Mouse (Mus musculus): ENCODE measurements at regions not wholly inside any gene's neighbourhood (a gene's known extent, or its start where the extent isn't known, plus 50 kb on each side); places are given as distances from the start of the nearest gene placed in this dataset.

DNA sequence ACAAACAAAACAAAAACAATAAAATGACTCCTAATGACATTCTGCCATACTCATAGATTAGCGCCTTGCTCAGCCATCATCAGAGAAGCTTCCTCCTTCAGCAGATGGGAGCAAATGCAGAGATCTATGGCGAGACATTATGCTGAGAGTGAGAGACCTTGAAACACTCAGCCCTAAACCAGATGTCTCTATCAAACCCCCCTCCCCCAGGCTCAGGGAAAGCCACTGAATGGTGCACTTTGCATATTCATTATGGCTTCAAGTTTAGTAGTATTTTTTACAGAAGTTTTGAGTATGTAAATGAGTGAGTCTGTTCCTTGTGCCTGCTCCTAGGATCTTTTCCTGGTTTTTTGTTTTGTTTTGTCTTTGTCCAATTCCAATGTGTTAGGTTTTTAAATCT, 73.9 kb upstream of the Dapk1 start:
- no peaks in the 10 kb centered on the region for H3K27me3 ChIP-seq
- H3K9me3 ChIP-seq = no peaks in the 10 kb centered on the region
- no peaks in the 10 kb centered on the region for H3K36me3 ChIP-seq
- no peak overlapping the region for H3K9ac ChIP-seq
- ATAC-seq (ENCODE audit: insufficient number of reproducible peaks, insufficient read depth, low FRiP score, low TSS enrichment, low read depth) = no peak
- 0 out of 2 replicates have a peak, but pooled peaks cover 1% of the 10 kb centered on the region for H3K4me1 ChIP-seq
- H3K4me2 ChIP-seq = no peak overlapping the region
- H3K4me3 ChIP-seq = no peak overlapping the region
- WGBS = 69% methylated on average over 2 of the region's 2 CpGs
- no peak overlapping the region for H3K27ac ChIP-seq

- H3K9me3 ChIP-seq = no peaks in the 10 kb centered on the region
- ATAC-seq (ENCODE audit: insufficient number of reproducible peaks, insufficient read depth, low FRiP score, low TSS enrichment, low read depth) = no peak
- H3K4me2 ChIP-seq = no peak overlapping the region
- no peaks in the 10 kb centered on the region for H3K36me3 ChIP-seq
- WGBS = 62% methylated on average over 1 of the region's 1 CpGs
- no peaks in the 10 kb centered on the region for H3K27me3 ChIP-seq
- H3K9ac ChIP-seq = no peak overlapping the region
- 0 out of 2 replicates have a peak, but pooled peaks cover 3% of the 10 kb centered on the region for H3K4me1 ChIP-seq
- H3K4me3 ChIP-seq = no peak overlapping the region
- no peak overlapping the region for H3K27ac ChIP-seq
These were observed 72.9 kb upstream of the Dapk1 start for GRCm38 (mm10) chr13:60528819-60529218.

DNA sequence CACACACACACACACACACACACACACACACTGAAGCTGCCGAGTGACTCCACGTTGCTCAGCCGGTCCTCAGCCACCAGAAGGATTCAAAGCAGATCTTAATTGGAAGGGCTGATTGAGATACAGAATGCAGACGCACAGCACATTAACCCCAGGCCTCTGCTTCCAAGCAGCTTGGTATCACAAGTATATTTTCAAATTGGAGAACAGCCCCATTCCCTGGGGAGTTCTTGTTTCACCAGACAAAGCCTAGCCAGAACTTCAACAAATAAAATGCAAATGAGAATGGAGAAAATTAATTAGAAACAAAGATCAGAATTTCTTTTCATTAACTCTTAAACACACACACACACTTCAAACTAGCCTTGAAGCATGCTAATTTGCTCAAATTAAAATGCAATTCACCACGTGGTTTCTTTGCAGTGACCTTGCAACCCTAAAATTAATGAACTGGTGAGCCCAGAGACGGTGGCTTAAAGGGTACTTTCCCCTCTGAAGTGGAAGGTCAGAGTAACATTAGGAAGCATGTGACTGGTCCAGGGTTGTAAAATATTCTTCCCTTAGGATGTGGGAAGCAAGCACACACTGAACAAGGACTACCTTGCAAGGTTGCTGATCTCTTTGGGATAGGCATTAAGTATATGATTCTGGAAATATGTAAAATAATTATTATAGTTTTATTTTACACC, 72.2 kb upstream of the Dapk1 start:
- Histone ChIP-seq H3K27ac (no peak overlapping the region), H3K4me3 (no peak overlapping the region), H3K9me3 (no peaks in the 10 kb centered on the region), H3K27me3 (no peaks in the 10 kb centered on the region), H3K4me1 (0 out of 2 replicates have a peak, but pooled peaks cover 3% of the 10 kb centered on the region), H3K36me3 (no peaks in the 10 kb centered on the region), H3K4me2 (no peak overlapping the region), H3K9ac (no peak overlapping the region)
- ATAC-seq (ENCODE audit: insufficient number of reproducible peaks, insufficient read depth, low FRiP score, low TSS enrichment, low read depth) = no peak
- 20% methylated on average over 6 of the region's 6 CpGs for WGBS

GRCm38 (mm10) chr13:60533871-60534427, 67.8 kb upstream of the Dapk1 start:
- WGBS = 75% methylated on average over 8 of the region's 8 CpGs
- Histone ChIP-seq H3K4me1 (0 out of 2 replicates have a peak, but pooled peaks cover 3% of the 10 kb centered on the region), H3K27ac (no peak overlapping the region), H3K27me3 (no peaks in the 10 kb centered on the region), H3K36me3 (no peaks in the 10 kb centered on the region), H3K9ac (no peak overlapping the region), H3K4me2 (no peak overlapping the region), H3K9me3 (no peaks in the 10 kb centered on the region; the same call in 1 of the 2 replicates), H3K4me3 (no peak overlapping the region)
- ATAC-seq (ENCODE audit: insufficient number of reproducible peaks, insufficient read depth, low FRiP score, low TSS enrichment, low read depth) = no peak

DNA sequence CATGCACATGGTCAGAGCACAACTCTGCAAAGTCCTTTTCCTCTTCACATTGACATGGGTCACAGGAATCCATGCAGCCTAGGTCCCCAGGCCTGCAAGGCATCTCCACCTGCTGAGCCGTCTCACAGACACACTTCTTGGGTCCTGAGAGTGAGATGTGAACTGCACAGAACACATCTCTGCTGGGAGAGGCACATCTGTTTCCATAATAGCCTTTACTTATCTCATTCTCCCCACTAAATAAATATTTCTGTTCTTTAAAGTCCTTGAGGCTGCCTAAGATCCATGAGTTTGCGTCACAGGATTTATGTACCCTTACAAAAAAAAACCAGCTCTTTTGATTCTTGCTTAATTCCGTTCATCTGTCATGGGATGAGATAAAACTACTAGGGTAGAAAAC, 67.2 kb upstream of the Dapk1 start:
- no peak overlapping the region for H3K9ac ChIP-seq
- ATAC-seq (ENCODE audit: insufficient number of reproducible peaks, insufficient read depth, low FRiP score, low TSS enrichment, low read depth) = no peak
- WGBS = 33% methylated on average over 3 of the region's 3 CpGs

GRCm38 (mm10) chr13:60535045-60535444, 66.7 kb upstream of the Dapk1 start:
- 58% methylated on average over 7 of the region's 7 CpGs for WGBS
- no peak for ATAC-seq (ENCODE audit: insufficient number of reproducible peaks, insufficient read depth, low FRiP score, low TSS enrichment, low read depth)

More for the DNA sequence above, 67.2 kb upstream of the Dapk1 start:
- Histone ChIP-seq H3K4me1 (0 out of 2 replicates have a peak, but pooled peaks cover 3% of the 10 kb centered on the region), H3K27ac (no peak overlapping the region), H3K36me3 (no peaks in the 10 kb centered on the region), H3K4me2 (no peak overlapping the region), H3K9me3 (no peaks in the 10 kb centered on the region; the same call in 1 of the 2 replicates), H3K27me3 (no peaks in the 10 kb centered on the region), H3K4me3 (no peak overlapping the region)

DNA sequence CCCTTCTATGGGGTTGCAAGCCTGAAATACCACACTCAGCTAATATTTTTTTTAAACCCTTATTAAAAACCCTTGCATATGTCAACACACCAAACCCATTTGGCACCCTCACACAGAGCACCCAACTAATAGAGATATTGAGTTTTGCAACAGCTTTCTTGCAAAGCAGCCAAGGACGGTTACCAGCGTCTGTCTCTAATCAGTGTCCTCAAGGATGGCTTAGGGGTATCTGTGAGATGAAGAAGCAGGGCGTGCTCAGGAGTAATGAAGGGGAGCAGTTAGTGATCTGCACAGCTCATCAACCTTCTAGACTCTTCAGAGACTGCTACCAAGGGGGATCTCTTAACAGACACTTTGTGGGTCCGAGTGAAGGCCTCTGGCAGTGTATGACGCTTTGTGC, 65.0 kb upstream of the Dapk1 start:
- H3K4me1 ChIP-seq = 0 out of 2 replicates have a peak, but pooled peaks cover 3% of the 10 kb centered on the region
- ATAC-seq (ENCODE audit: insufficient number of reproducible peaks, insufficient read depth, low FRiP score, low TSS enrichment, low read depth) = no peak

More at GRCm38 (mm10) chr13:60535045-60535444, 66.7 kb upstream of the Dapk1 start:
- H3K27me3 ChIP-seq = no peaks in the 10 kb centered on the region
- H3K4me1 ChIP-seq = 0 out of 2 replicates have a peak, but pooled peaks cover 3% of the 10 kb centered on the region
- no peaks in the 10 kb centered on the region; the same call in 1 of the 2 replicates for H3K9me3 ChIP-seq
- no peaks in the 10 kb centered on the region for H3K36me3 ChIP-seq
- H3K4me3 ChIP-seq = no peak overlapping the region
- no peak overlapping the region for H3K4me2 ChIP-seq
- H3K9ac ChIP-seq = no peak overlapping the region
- H3K27ac ChIP-seq = no peak overlapping the region

DNA sequence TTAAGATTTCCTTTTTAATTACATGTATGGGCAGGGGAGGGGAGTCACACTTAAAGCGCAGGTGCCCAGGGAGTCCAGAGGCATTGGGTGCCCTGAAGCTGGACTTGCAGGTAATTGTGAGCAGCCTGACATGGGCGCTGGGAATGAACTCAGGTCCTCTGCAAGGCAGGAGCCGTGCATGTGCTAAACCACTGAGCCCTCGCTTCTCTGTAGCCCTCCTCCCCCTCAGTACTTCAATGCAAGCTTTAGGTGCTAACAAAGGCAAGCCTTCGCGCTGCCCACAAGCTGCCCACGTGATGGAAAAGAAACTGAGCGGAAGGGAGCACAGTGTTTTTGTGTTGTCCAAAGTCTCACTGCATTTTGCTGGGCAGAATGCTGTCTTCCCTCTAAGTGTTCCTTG, 63.6 kb upstream of the Dapk1 start:
- ATAC-seq (ENCODE audit: insufficient number of reproducible peaks, insufficient read depth, low FRiP score, low TSS enrichment, low read depth) = no peak
- no peaks in the 10 kb centered on the region for H3K36me3 ChIP-seq
- H3K4me2 ChIP-seq = no peak overlapping the region
- no peak overlapping the region for H3K27ac ChIP-seq
- 0 out of 2 replicates have a peak, but pooled peaks cover 3% of the 10 kb centered on the region for H3K4me1 ChIP-seq
- H3K9me3 ChIP-seq = no peaks in the 10 kb centered on the region; the same call in 1 of the 2 replicates
- no peak overlapping the region for H3K9ac ChIP-seq
- 62% methylated on average over 8 of the region's 8 CpGs for WGBS
- H3K27me3 ChIP-seq = no peaks in the 10 kb centered on the region
- H3K4me3 ChIP-seq = no peak overlapping the region

More for the DNA sequence above, 65.0 kb upstream of the Dapk1 start:
- Histone ChIP-seq H3K9me3 (no peaks in the 10 kb centered on the region; the same call in 1 of the 2 replicates), H3K36me3 (no peaks in the 10 kb centered on the region), H3K27me3 (no peaks in the 10 kb centered on the region), H3K27ac (no peak overlapping the region), H3K4me3 (no peak overlapping the region), H3K4me2 (no peak overlapping the region), H3K9ac (no peak overlapping the region)
- 76% methylated on average over 5 of the region's 5 CpGs for WGBS

- no peak overlapping the region for H3K27ac ChIP-seq
- H3K4me3 ChIP-seq = no peak overlapping the region
- no peak overlapping the region for H3K4me2 ChIP-seq
These were observed 60.6 kb upstream of the Dapk1 start for GRCm38 (mm10) chr13:60541165-60541564.

DNA sequence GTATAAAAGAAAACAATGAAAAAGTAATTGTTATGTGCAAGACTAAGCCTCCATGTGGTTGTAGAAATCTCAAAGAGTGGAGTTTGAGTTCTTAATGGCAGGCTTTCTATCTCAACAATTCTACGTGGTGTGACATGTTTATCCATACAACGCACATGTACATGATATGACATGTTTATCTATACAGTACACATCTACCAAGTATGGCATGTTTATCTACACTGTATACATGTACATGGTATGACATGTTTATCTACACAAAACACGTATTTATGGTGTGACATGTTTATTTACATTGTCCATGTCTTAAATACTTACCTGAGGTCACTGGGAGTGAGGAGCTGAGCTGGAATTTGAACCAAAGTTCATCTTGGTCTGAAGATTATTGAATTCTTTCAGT, 57.4 kb upstream of the Dapk1 start:
- WGBS = 88% methylated on average over 3 of the region's 3 CpGs
- no peaks in the 10 kb centered on the region for H3K4me1 ChIP-seq
- no peak overlapping the region for H3K27ac ChIP-seq
- no peaks in the 10 kb centered on the region for H3K27me3 ChIP-seq
- no peaks in the 10 kb centered on the region for H3K9me3 ChIP-seq
- H3K9ac ChIP-seq = no peak overlapping the region
- no peaks in the 10 kb centered on the region for H3K36me3 ChIP-seq
- H3K4me3 ChIP-seq = no peak overlapping the region
- no peak for ATAC-seq (ENCODE audit: insufficient number of reproducible peaks, insufficient read depth, low FRiP score, low TSS enrichment, low read depth)
- H3K4me2 ChIP-seq = no peak overlapping the region

More at GRCm38 (mm10) chr13:60541165-60541564, 60.6 kb upstream of the Dapk1 start:
- H3K4me1 ChIP-seq = no peaks in the 10 kb centered on the region
- H3K9ac ChIP-seq = no peak overlapping the region
- no peaks in the 10 kb centered on the region; the same call in 1 of the 2 replicates for H3K9me3 ChIP-seq
- no peak for ATAC-seq (ENCODE audit: insufficient number of reproducible peaks, insufficient read depth, low FRiP score, low TSS enrichment, low read depth)
- H3K36me3 ChIP-seq = no peaks in the 10 kb centered on the region
- 96% methylated on average over 5 of the region's 5 CpGs for WGBS
- H3K27me3 ChIP-seq = no peaks in the 10 kb centered on the region

DNA sequence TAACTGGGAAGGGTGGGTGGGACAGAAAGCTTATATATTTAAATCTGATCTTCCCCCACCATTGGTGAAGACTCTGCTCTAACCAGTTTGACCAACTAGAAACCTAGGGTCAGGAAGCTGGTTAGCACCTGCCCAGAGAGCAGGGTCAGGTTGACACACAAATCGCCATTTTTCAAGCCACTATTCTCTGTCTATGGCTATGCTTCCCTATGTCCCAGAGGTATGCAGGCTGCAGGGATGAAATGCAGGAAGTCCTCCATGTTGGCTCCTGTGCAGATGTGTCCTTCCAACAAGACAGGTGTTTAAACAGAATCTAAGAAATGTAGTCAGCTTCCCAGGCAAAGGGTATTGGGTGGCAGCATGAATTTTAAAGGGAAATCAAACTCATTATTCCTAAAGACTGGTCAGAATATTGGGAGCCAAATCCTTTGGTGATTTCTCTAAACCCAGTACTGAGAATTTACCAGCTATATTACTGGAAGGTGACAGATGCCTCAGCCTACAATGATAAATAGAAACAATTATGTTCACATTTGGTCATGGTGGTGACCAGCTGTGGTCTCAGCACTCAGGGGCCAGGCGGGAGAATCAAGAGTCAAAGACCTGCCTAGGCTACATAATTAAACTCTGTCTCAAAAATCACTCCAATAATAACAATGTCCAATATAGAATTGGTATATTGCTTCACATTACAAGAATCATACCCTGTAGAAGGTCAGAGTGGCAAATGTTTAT, 55.6 kb upstream of the Dapk1 start:
- Histone ChIP-seq H3K4me3 (no peak overlapping the region), H3K9me3 (no peaks in the 10 kb centered on the region), H3K4me1 (no peaks in the 10 kb centered on the region), H3K9ac (no peak overlapping the region), H3K27me3 (no peaks in the 10 kb centered on the region), H3K27ac (no peak overlapping the region), H3K4me2 (no peak overlapping the region), H3K36me3 (no peaks in the 10 kb centered on the region)
- no peak for ATAC-seq (ENCODE audit: insufficient number of reproducible peaks, insufficient read depth, low FRiP score, low TSS enrichment, low read depth)
- 65% methylated on average over 2 of the region's 2 CpGs for WGBS

All from embryonic facial prominence, embryonic 13.5 days (tissue).